Mouse (Mus musculus): ENCODE results near the gene Gfi1. TPM values are rescaled to one million over a fixed set of nuclear protein-coding genes. Genes with fewer than 3 reads are reported as not detected.

The Gfi1 gene
- polyA plus RNA-seq, 1 experiment from 2014 or later, result 0.07 TPM

DNA sequence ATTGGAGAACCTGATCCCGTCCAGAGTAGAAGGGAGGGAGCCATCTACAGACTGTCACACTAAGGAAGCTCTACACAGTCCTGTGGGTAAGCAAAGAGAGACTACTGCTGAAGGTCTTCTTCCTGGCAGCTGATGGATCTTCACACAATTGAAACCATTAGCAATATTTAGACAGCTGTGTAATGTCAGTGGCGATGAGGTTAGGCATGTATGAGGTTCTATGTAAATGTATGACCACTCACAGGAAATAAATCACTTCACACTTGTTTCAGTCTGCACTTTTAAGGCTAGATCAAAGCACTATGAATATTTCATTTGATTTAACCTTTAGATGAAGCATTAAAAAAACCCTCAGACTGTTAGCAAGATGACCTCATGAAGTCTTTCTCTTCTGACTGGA, 30.2 kb upstream of the Gfi1 start:
- no peak overlapping the region for H3K4me2 ChIP-seq
- no peaks in the 10 kb centered on the region for H3K9me3 ChIP-seq (ENCODE audit: low read depth, low read length)
- peak; percentile 86 for DNase-seq
- ATAC-seq (ENCODE audit: insufficient read depth), result peak; percentile 93
- no peaks in the 10 kb centered on the region for H3K27me3 ChIP-seq (ENCODE audit: insufficient read depth, low read length)
- no peaks in the 10 kb centered on the region; the same call in 1 of the 2 replicates for H3K36me3 ChIP-seq (ENCODE audit: insufficient read depth)
- 27% methylated on average over 2 of the region's 2 CpGs for WGBS
- H3K4me1 ChIP-seq (ENCODE audit: insufficient read depth), result no peaks in the 10 kb centered on the region
- no peak overlapping the region for H3K27ac ChIP-seq (ENCODE audit: low read depth)
- TF ChIP-seq CTCF (IDR thresholded peaks at IDR 0.05; ENCODE audit: low read depth), result no peak
- no peak overlapping the region for H3K9ac ChIP-seq
- no peak overlapping the region for H3K4me3 ChIP-seq (ENCODE audit: low read depth, low read length)

DNA sequence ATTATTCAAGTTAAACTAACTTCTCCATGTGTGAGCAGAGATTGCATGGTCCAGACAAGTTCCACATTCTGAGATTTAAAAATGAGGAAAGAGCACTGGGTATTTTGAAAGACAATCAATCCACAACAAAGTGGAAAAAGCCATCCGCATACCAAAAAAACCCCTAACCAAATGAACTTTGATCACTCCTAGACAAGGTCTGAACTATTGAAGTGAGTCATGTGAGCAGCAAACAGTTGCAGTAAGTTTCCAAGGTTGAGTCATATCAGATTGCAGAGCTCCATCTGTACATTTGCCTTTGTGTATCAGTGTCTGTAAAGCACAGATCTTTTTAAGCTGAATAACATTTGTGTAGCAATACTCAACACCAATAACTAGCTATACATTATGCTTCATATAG, 28.9 kb upstream of the Gfi1 start:
- no peak overlapping the region for H3K4me3 ChIP-seq (ENCODE audit: low read depth, low read length)

DNA sequence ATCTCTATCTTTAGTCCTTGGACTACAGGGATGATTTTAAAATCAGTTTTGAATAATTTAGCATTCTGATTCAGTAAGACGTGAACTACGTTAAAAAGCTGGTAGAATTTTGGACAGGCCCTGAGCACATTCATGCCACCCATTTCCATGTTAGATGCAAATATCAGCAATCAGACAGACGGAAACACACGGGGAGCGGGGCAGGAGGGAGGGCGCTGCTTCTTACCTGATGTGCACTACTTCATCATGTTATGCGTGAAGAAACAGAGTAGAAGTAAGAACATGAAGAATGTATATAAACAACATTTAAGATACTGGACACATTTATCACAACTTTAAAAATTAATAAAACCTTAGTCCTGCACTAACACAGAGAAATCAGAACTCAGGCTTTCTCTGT, 27.8 kb upstream of the Gfi1 start:
- 94% methylated on average over 7 of the region's 7 CpGs for WGBS
- H3K27me3 ChIP-seq (ENCODE audit: insufficient read depth, low read length), result no peaks in the 10 kb centered on the region
- no peak for ATAC-seq (ENCODE audit: insufficient read depth)

More for the DNA sequence above, 28.9 kb upstream of the Gfi1 start:
- ATAC-seq (ENCODE audit: insufficient read depth), result no peak
- H3K27me3 ChIP-seq (ENCODE audit: insufficient read depth, low read length), result no peaks in the 10 kb centered on the region
- no peaks in the 10 kb centered on the region for H3K9me3 ChIP-seq (ENCODE audit: low read depth, low read length)
- H3K27ac ChIP-seq (ENCODE audit: low read depth), result no peak overlapping the region
- TF ChIP-seq CTCF (IDR thresholded peaks at IDR 0.05; ENCODE audit: low read depth), result no peak
- DNase-seq, result no peak
- no peaks in the 10 kb centered on the region; the same call in 1 of the 2 replicates for H3K36me3 ChIP-seq (ENCODE audit: insufficient read depth)
- 0 out of 2 replicates have a peak, but pooled peaks cover 5% of the 10 kb centered on the region for H3K4me1 ChIP-seq (ENCODE audit: insufficient read depth)
- WGBS, result 96% methylated on average over 1 of the region's 1 CpGs
- H3K9ac ChIP-seq, result no peak overlapping the region
- no peak overlapping the region for H3K4me2 ChIP-seq

DNA sequence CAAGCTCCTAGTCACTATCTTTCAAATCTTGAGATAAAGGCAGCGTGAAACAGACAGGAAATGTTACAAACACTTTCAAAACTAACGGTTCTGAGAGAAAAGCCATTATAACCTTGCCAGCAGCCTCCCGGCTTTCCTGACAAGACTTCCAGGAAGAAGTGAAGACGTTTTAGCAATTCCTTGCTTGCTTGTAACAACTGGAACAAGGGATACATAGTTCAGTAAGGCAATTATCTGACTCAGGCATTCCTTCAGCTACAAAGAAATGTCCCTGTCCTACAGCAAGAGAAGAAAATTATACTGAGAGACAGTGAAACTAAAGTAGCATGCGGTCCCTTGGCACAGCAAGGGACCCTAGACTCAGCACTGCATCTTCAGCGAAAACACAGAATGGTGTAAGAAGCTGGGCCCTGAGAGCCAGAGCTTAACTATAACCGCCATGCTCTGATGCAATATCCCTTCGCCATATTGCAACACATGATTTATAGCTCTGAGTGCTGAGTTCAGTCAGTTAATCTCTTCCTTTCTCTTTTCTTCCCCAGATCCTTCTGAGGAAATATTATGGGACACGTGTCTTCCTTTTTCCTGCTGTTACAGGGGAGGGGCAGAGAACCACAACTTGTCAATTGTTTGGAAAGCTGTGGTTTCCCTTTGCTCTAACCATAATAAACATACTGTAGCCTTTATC, 23.5 kb upstream of the Gfi1 start:
- 0 out of 2 replicates have a peak, but pooled peaks cover 5% of the 10 kb centered on the region for H3K4me1 ChIP-seq (ENCODE audit: insufficient read depth)
- no peak overlapping the region for H3K4me3 ChIP-seq (ENCODE audit: low read depth, low read length)
- H3K9ac ChIP-seq, result no peak overlapping the region
- TF ChIP-seq CTCF (IDR thresholded peaks at IDR 0.05; ENCODE audit: low read depth), result no peak
- 29% methylated on average over 9 of the region's 9 CpGs for whole genome bisulfite sequencing
- no peak overlapping the region for H3K4me2 ChIP-seq
- H3K27me3 ChIP-seq (ENCODE audit: insufficient read depth, low read length), result no peaks in the 10 kb centered on the region
- no peak overlapping the region for H3K27ac ChIP-seq (ENCODE audit: low read depth)
- ATAC-seq (ENCODE audit: insufficient read depth) (peak; percentile 69), DNase-seq (peak; percentile 86)
- H3K9me3 ChIP-seq (ENCODE audit: low read depth, low read length), result no peaks in the 10 kb centered on the region
- H3K36me3 ChIP-seq (ENCODE audit: insufficient read depth), result peaks cover 6% of the 10 kb centered on the region; the same call in 1 of the 2 replicates

More for the DNA sequence above, 27.8 kb upstream of the Gfi1 start:
- Histone ChIP-seq H3K36me3 (ENCODE audit: insufficient read depth) (no peaks in the 10 kb centered on the region; the same call in 1 of the 2 replicates), H3K9ac (no peak overlapping the region), H3K4me3 (ENCODE audit: low read depth, low read length) (no peak overlapping the region), H3K4me2 (no peak overlapping the region), H3K27ac (ENCODE audit: low read depth) (no peak overlapping the region), H3K4me1 (ENCODE audit: insufficient read depth) (0 out of 2 replicates have a peak, but pooled peaks cover 5% of the 10 kb centered on the region), H3K9me3 (ENCODE audit: low read depth, low read length) (no peaks in the 10 kb centered on the region)
- TF ChIP-seq CTCF (IDR thresholded peaks at IDR 0.05; ENCODE audit: low read depth), result no peak
- DNase-seq, result no peak

DNA sequence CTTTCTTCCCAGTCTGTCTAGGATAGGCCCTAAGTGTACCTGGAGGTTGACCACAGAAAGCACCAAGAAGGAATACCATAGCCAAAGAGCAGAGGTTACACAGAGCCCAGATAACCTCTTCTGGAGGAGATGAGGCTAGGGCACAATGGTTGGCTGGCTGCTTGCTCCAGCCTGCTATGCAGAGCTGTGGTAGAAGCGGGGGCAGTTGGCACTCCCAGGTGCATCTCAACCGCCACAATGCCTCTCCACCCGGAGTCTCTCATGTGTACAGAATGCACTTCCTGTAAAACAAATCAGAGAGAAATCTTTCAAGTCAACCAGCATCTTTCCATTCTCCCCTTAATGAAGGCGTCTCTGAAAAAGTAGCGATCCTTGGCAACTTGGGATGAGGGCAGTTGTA, 13.2 kb upstream of the Gfi1 start:
- 94% methylated on average over 5 of the region's 5 CpGs for WGBS
- Histone ChIP-seq H3K4me2 (no peak overlapping the region), H3K36me3 (ENCODE audit: insufficient read depth) (no peaks in the 10 kb centered on the region), H3K4me3 (ENCODE audit: low read depth, low read length) (no peak overlapping the region), H3K4me1 (ENCODE audit: insufficient read depth) (no peaks in the 10 kb centered on the region), H3K9ac (no peak overlapping the region), H3K9me3 (ENCODE audit: low read depth, low read length) (no peaks in the 10 kb centered on the region), H3K27ac (ENCODE audit: low read depth) (no peak overlapping the region), H3K27me3 (ENCODE audit: insufficient read depth, low read length) (no peaks in the 10 kb centered on the region)
- ATAC-seq (ENCODE audit: insufficient read depth) (no peak), DNase-seq (no peak)
- no peak for TF ChIP-seq CTCF (IDR thresholded peaks at IDR 0.05; ENCODE audit: low read depth)

DNA sequence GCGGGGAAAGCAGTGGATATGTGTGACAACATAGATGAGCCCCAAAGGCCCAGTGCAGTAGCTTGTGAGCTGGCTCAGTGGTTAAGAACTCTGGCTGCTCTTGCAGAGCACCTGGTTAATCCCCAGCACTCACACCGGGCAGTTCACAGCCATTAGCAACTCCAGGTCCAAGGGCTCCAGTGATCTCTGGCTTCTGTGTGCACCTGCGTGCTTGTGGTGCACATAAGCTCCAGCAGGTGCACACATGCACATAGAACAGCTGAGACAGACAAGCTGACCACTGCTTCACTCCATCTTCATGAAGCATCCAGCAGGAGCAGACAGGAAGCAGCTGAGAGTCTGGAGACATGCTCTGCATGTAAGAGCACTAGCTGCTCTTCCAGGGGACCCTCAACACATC, 12.5 kb upstream of the Gfi1 start:
- H3K27me3 ChIP-seq (ENCODE audit: insufficient read depth, low read length), result no peaks in the 10 kb centered on the region; the same call in 1 of the 2 replicates
- TF ChIP-seq CTCF (IDR thresholded peaks at IDR 0.05; ENCODE audit: low read depth), result no peak
- H3K9me3 ChIP-seq (ENCODE audit: low read depth, low read length), result no peaks in the 10 kb centered on the region
- no peaks in the 10 kb centered on the region for H3K36me3 ChIP-seq (ENCODE audit: insufficient read depth)
- no peaks in the 10 kb centered on the region for H3K4me1 ChIP-seq (ENCODE audit: insufficient read depth)
- ATAC-seq (ENCODE audit: insufficient read depth) (no peak), DNase-seq (no peak)
- 65% methylated on average over 3 of the region's 3 CpGs for WGBS
- H3K4me3 ChIP-seq (ENCODE audit: low read depth, low read length), result no peak overlapping the region
- H3K4me2 ChIP-seq, result no peak overlapping the region
- no peak overlapping the region for H3K27ac ChIP-seq (ENCODE audit: low read depth)
- no peak overlapping the region for H3K9ac ChIP-seq

DNA sequence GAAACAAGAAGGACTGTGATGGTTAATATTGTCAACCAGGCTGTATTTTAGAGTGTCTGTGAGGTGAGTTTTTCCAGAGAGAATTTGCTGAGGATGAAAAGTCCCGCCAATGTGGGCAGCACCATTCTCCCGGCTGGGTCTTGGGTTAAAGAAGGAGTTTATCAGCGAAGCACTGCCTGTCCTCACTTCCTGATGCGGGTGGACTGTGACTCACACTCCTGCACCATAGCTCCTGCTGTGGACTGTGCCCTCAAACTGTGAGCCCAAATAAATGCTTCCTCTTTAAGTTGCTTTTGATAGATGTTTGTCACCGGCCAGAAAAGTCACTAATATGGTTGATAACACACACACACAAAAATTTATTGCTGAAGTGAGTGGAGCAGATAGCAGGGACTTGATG, 10.3 kb upstream of the Gfi1 start:
- H3K36me3 ChIP-seq (ENCODE audit: insufficient read depth), result no peaks in the 10 kb centered on the region

More for the DNA sequence above, 10.3 kb upstream of the Gfi1 start:
- H3K9me3 ChIP-seq (ENCODE audit: low read depth, low read length), result no peaks in the 10 kb centered on the region
- ATAC-seq (ENCODE audit: insufficient read depth) (no peak), DNase-seq (no peak)
- peaks cover 11% of the 10 kb centered on the region for H3K27me3 ChIP-seq (ENCODE audit: insufficient read depth, low read length)
- no peak overlapping the region for H3K27ac ChIP-seq (ENCODE audit: low read depth)
- WGBS, result 58% methylated on average over 5 of the region's 5 CpGs
- H3K9ac ChIP-seq, result no peak overlapping the region
- H3K4me1 ChIP-seq (ENCODE audit: insufficient read depth), result no peaks in the 10 kb centered on the region
- no peak overlapping the region for H3K4me3 ChIP-seq (ENCODE audit: low read depth, low read length)
- no peak for TF ChIP-seq CTCF (IDR thresholded peaks at IDR 0.05; ENCODE audit: low read depth)
- no peak overlapping the region for H3K4me2 ChIP-seq
